Mouse (Mus musculus) limb, embryonic 15.5 days (tissue): ENCODE results near the gene Zscan25. TPM values are rescaled to one million over a fixed set of nuclear protein-coding genes. Genes with fewer than 3 reads are reported as not detected.
A peak's percentile ranks its signal among the peaks of the same experiment; 100 is the strongest.
"Not testable (repeated sequence)": the region's sequence is repeated elsewhere in the genome, so short reads cannot be mapped to it uniquely, and the experiment has no call there.

Experiments
- ATAC-seq: fragments of 200-750 bp; cut with Nextera tagmentation; 2 replicates; pipeline ENCODE4 v1.8.0; 2017; ENCODE audit warnings: low read depth, moderate TSS enrichment; ENCODE audit not compliant: insufficient number of reproducible peaks, low FRiP score, low TSS enrichment
- H3K27ac ChIP-seq: fragments of 300-500 bp; sonication (generic); 2 replicates; pipeline ENCODE4 v1.5.1; 2015; ENCODE audit warnings: moderate library complexity, mild to moderate bottlenecking, inconsistent platforms
- H3K27me3 ChIP-seq: fragments of 300-500 bp; sonication (generic); 2 replicates; pipeline ENCODE4 v1.6.1; 2015; ENCODE audit warnings: inconsistent platforms
- H3K36me3 ChIP-seq: fragments of 300-500 bp; sonication (generic); 2 replicates; pipeline ENCODE4 v1.6.1; 2015; ENCODE audit warnings: inconsistent platforms
- H3K4me1 ChIP-seq: fragments of 300-500 bp; sonication (generic); 2 replicates; pipeline ENCODE4 v1.6.1; 2015; ENCODE audit warnings: inconsistent platforms
- H3K4me2 ChIP-seq: fragments of 300-500 bp; sonication (generic); 2 replicates; pipeline ENCODE4 v1.6.1; 2015; ENCODE audit warnings: mild to moderate bottlenecking, inconsistent platforms
- H3K4me3 ChIP-seq: fragments of 300-500 bp; sonication (generic); 2 replicates; pipeline ENCODE4 v1.5.1; 2015; ENCODE audit warnings: mild to moderate bottlenecking, inconsistent platforms
- H3K9ac ChIP-seq: fragments of 300-500 bp; sonication (generic); 2 replicates; pipeline ENCODE4 v1.6.1; 2015; ENCODE audit warnings: inconsistent platforms
- H3K9me3 ChIP-seq: fragments of 300-500 bp; sonication (generic); 2 replicates; pipeline ENCODE4 v1.6.1; 2016; ENCODE audit warnings: inconsistent platforms
- WGBS: fragments of 180-500 bp; shearing (Covaris S2); methylation state at CpG from one replicate; pipeline ENCODE4 v1.1.7; 2015; 5-methylcytosine and 5-hydroxymethylcytosine counted together
- polyA plus RNA-seq: library from polyadenylated mRNA; unstranded; fragments of >200 nt; fragmentation: Nextera tagmentation; extraction: Ambion mirVana; gene quantifications from 2 replicates; pipeline ENCODE4 v1.2.1, GENCODE M21; 2015

Zscan25 gene
- 0.25 and 0.92 TPM in 2 replicates for polyA plus RNA-seq

- H3K4me1 ChIP-seq = peaks cover 9% of the 10 kb centered on the region; the same call in 1 of the 2 replicates
- no peaks in the 10 kb centered on the region for H3K9me3 ChIP-seq
- H3K4me2 ChIP-seq = peak within 1 kb of the TSS; percentile 73
- WGBS = under 1% methylated on average over 50 of the region's 50 CpGs
- ATAC-seq = peak; percentile 95
- peak within 1 kb of the TSS; percentile 89 for H3K4me3 ChIP-seq
- H3K36me3 ChIP-seq = peaks cover 29% of the 10 kb centered on the region
- H3K9ac ChIP-seq = peak within 1 kb of the TSS; percentile 87
- no peaks in the 10 kb centered on the region for H3K27me3 ChIP-seq
- H3K27ac ChIP-seq = peak within 1 kb of the TSS; percentile 91
Measured at GRCm38 (mm10) chr5:145280371-145281143, at the start of gene Zscan25. Zscan25 (plus strand) TSS chr5:145280500.

GRCm38 (mm10) chr5:145230641-145231040, 49.7 kb upstream of the Zscan25 start:
- Histone ChIP-seq H3K4me3 (peak overlapping the region; percentile 72), H3K9ac (no peak overlapping the region), H3K27ac (no peak overlapping the region), H3K4me1 (peaks cover 16% of the 10 kb centered on the region), H3K36me3 (peaks cover 25% of the 10 kb centered on the region), H3K9me3 (no peaks in the 10 kb centered on the region), H3K27me3 (no peaks in the 10 kb centered on the region), H3K4me2 (peak overlapping the region; percentile 67)
- WGBS = 74% methylated on average over 4 of the region's 4 CpGs
- no peak for ATAC-seq

- Histone ChIP-seq H3K9ac (peak within 1 kb of the TSS; percentile 85), H3K4me3 (peak within 1 kb of the TSS; percentile 72), H3K27ac (peak within 1 kb of the TSS; percentile 91), H3K4me1 (peaks cover 16% of the 10 kb centered on the region), H3K9me3 (no peaks in the 10 kb centered on the region), H3K4me2 (peak within 1 kb of the TSS; percentile 67), H3K36me3 (peaks cover 31% of the 10 kb centered on the region), H3K27me3 (no peaks in the 10 kb centered on the region)
- peak; percentile 96 for ATAC-seq
- WGBS = under 1% methylated on average over 42 of the region's 42 CpGs
Measured at GRCm38 (mm10) chr5:145231367-145231871, 48.9 kb upstream of the Zscan25 start, which contains the start of gene Zfp655. Zfp655 (plus strand) TSS chr5:145231715.

GRCm38 (mm10) chr5:145231893-145232411, 48.3 kb upstream of the Zscan25 start:
- under 1% methylated on average over 39 of the region's 49 CpGs for WGBS

GRCm38 (mm10) chr5:145234636-145235035, 45.7 kb upstream of the Zscan25 start:
- H3K27me3 ChIP-seq = no peaks in the 10 kb centered on the region
- H3K4me1 ChIP-seq = peaks cover 16% of the 10 kb centered on the region
- H3K9ac ChIP-seq = no peak overlapping the region
- no peaks in the 10 kb centered on the region for H3K9me3 ChIP-seq
- no peak overlapping the region for H3K4me3 ChIP-seq
- H3K27ac ChIP-seq = no peak overlapping the region
- peaks cover 55% of the 10 kb centered on the region for H3K36me3 ChIP-seq
- ATAC-seq = no peak
- no peak overlapping the region for H3K4me2 ChIP-seq

More at GRCm38 (mm10) chr5:145231893-145232411, 48.3 kb upstream of the Zscan25 start:
- peaks cover 35% of the 10 kb centered on the region for H3K36me3 ChIP-seq
- peak; percentile 16 for ATAC-seq
- H3K9me3 ChIP-seq = no peaks in the 10 kb centered on the region
- peak overlapping the region; percentile 85 for H3K9ac ChIP-seq
- H3K4me2 ChIP-seq = peak overlapping the region; percentile 67
- H3K27me3 ChIP-seq = no peaks in the 10 kb centered on the region
- H3K27ac ChIP-seq = peak overlapping the region; percentile 91
- peaks cover 16% of the 10 kb centered on the region for H3K4me1 ChIP-seq
- H3K4me3 ChIP-seq = peak overlapping the region; percentile 72

GRCm38 (mm10) chr5:145249520-145249919, 30.8 kb upstream of the Zscan25 start:
- H3K4me3 ChIP-seq = no peak overlapping the region
- H3K36me3 ChIP-seq = peaks cover 53% of the 10 kb centered on the region
- no peaks in the 10 kb centered on the region for H3K9me3 ChIP-seq
- no peak overlapping the region for H3K4me2 ChIP-seq
- no peaks in the 10 kb centered on the region for H3K27me3 ChIP-seq
- WGBS = 94% methylated on average over 3 of the region's 3 CpGs
- no peak for ATAC-seq
- H3K27ac ChIP-seq = no peak overlapping the region
- H3K4me1 ChIP-seq = no peaks in the 10 kb centered on the region
- H3K9ac ChIP-seq = no peak overlapping the region

GRCm38 (mm10) chr5:145273568-145273967, 6.7 kb upstream of the Zscan25 start:
- WGBS = 73% methylated on average over 2 of the region's 2 CpGs
- not testable (repeated sequence) for H3K27ac ChIP-seq, H3K4me1 ChIP-seq, H3K9ac ChIP-seq, H3K36me3 ChIP-seq, H3K4me2 ChIP-seq, H3K9me3 ChIP-seq, H3K4me3 ChIP-seq, ATAC-seq, H3K27me3 ChIP-seq

- H3K4me1 ChIP-seq = peaks cover 9% of the 10 kb centered on the region; the same call in 1 of the 2 replicates
- no peaks in the 10 kb centered on the region for H3K27me3 ChIP-seq
- ATAC-seq = no peak
- no peaks in the 10 kb centered on the region for H3K9me3 ChIP-seq
- no peak overlapping the region for H3K4me2 ChIP-seq
- H3K4me3 ChIP-seq = peak overlapping the region; percentile 89
- H3K9ac ChIP-seq = no peak overlapping the region
- 91% methylated on average over 2 of the region's 2 CpGs for WGBS
- no peak overlapping the region for H3K27ac ChIP-seq
- H3K36me3 ChIP-seq = peaks cover 23% of the 10 kb centered on the region
Measured at GRCm38 (mm10) chr5:145279948-145280347, 352 bp upstream of the Zscan25 start.

GRCm38 (mm10) chr5:145288382-145288781, 8.1 kb downstream of the Zscan25 start:
- no peaks in the 10 kb centered on the region for H3K27me3 ChIP-seq

GRCm38 (mm10) chr5:145290697-145291096, 10.4 kb downstream of the Zscan25 start:
- Histone ChIP-seq H3K9me3 (no peaks in the 10 kb centered on the region), H3K27me3 (no peaks in the 10 kb centered on the region), H3K4me3 (no peak overlapping the region), H3K4me2 (no peak overlapping the region), H3K9ac (no peak overlapping the region), H3K4me1 (no peaks in the 10 kb centered on the region), H3K27ac (no peak overlapping the region), H3K36me3 (peaks cover 70% of the 10 kb centered on the region)
- ATAC-seq = no peak
- 97% methylated on average over 16 of the region's 16 CpGs for WGBS

More at GRCm38 (mm10) chr5:145288382-145288781, 8.1 kb downstream of the Zscan25 start:
- Histone ChIP-seq H3K4me2 (no peak overlapping the region), H3K9ac (no peak overlapping the region), H3K4me3 (no peak overlapping the region), H3K9me3 (no peaks in the 10 kb centered on the region), H3K4me1 (no peaks in the 10 kb centered on the region), H3K27ac (no peak overlapping the region), H3K36me3 (peaks cover 93% of the 10 kb centered on the region)
- ATAC-seq = no peak
- 93% methylated on average over 5 of the region's 5 CpGs for WGBS

GRCm38 (mm10) chr5:145292398-145292797, 12.1 kb downstream of the Zscan25 start:
- Histone ChIP-seq H3K9me3 (no peaks in the 10 kb centered on the region), H3K27ac (no peak overlapping the region), H3K4me3 (no peak overlapping the region), H3K9ac (no peak overlapping the region), H3K4me1 (no peaks in the 10 kb centered on the region), H3K27me3 (no peaks in the 10 kb centered on the region), H3K36me3 (peaks cover 53% of the 10 kb centered on the region), H3K4me2 (no peak overlapping the region)
- ATAC-seq = no peak
- WGBS = 89% methylated on average over 6 of the region's 6 CpGs

GRCm38 (mm10) chr5:145300469-145300868, 20.2 kb downstream of the Zscan25 start:
- H3K36me3 ChIP-seq = no peaks in the 10 kb centered on the region
- no peak for ATAC-seq
- H3K9me3 ChIP-seq = no peaks in the 10 kb centered on the region

More at GRCm38 (mm10) chr5:145300469-145300868, 20.2 kb downstream of the Zscan25 start:
- Histone ChIP-seq H3K27ac (no peak overlapping the region), H3K4me3 (no peak overlapping the region), H3K4me1 (no peaks in the 10 kb centered on the region), H3K9ac (no peak overlapping the region), H3K4me2 (no peak overlapping the region), H3K27me3 (no peaks in the 10 kb centered on the region)
